Mouse (Mus musculus): Measurements from ENCODE around the gene Lap3. TPM values are rescaled to one million over a fixed set of nuclear protein-coding genes. Genes with fewer than 3 reads are reported as not detected.

Lap3 gene
- total RNA-seq (2021), result 10 to 100 TPM; 40.0 to 41.9 TPM
- long read RNA-seq, experiment 1, transcript Lap3-201 (13 exons, 2,267 nt), result major isoform, 33 of 41 reads
- long read RNA-seq, experiment 1, partial matches to known transcripts, result 6 of 41 reads
- long read RNA-seq, experiment 1, other reads (novel, unspliced or antisense), result 2 of 41 reads
- long read RNA-seq, experiment 2, transcript Lap3-201 (13 exons, 2,267 nt), result major isoform, 29 of 45 reads
- long read RNA-seq, experiment 2, partial matches to known transcripts, result 13 of 45 reads
- long read RNA-seq, experiment 2, other reads (novel, unspliced or antisense), result 3 of 45 reads

- intact Hi-C loops (cut with DNase I), result no loop called here
- DNase-seq (ENCODE audit: low spot score in 2 of 2), result peak; percentile 95 to 96
Measured at GRCm38 (mm10) chr5:45493191-45494092, at the start of gene Lap3. Gene Lap3 (plus strand): TSS chr5:45493374.

GRCm38 (mm10) chr5:45444130-45444832 lies 48.9 kb upstream of the Lap3 start:
- intact Hi-C loops (cut with DNase I), result no loop called here
- DNase-seq (ENCODE audit: low spot score in 2 of 2), result no peak

- DNase-seq (ENCODE audit: low spot score in 2 of 2), result no peak
- intact Hi-C loops (cut with DNase I), result no loop called here
Measured at GRCm38 (mm10) chr5:45448676-45449075, 44.5 kb upstream of the Lap3 start.

GRCm38 (mm10) chr5:45449206-45449605 lies 44.0 kb upstream of the Lap3 start:
- no peak for DNase-seq (ENCODE audit: low spot score in 2 of 2)
- intact Hi-C loops (cut with DNase I), result no loop called here

GRCm38 (mm10) chr5:45449831-45450716 lies 43.1 kb upstream of the Lap3 start, which contains the start of gene Qdpr:
Gene Qdpr (minus strand): TSS chr5:45450236.
- intact Hi-C loops (cut with DNase I), result no loop called here
- DNase-seq (ENCODE audit: low spot score in 2 of 2), result peak; percentile 94 to 98

GRCm38 (mm10) chr5:45453451-45453850 lies 39.7 kb upstream of the Lap3 start, which contains the start of gene Clrn2:
Gene Clrn2 (plus strand): TSS chr5:45453751.
- intact Hi-C loops (cut with DNase I), result no loop called here
- no peak for DNase-seq (ENCODE audit: low spot score in 2 of 2)

GRCm38 (mm10) chr5:45454456-45454855 lies 38.7 kb upstream of the Lap3 start:
- intact Hi-C loops (cut with DNase I), result no loop called here

GRCm38 (mm10) chr5:45472880-45473450 lies 20.2 kb upstream of the Lap3 start:
- no peak for DNase-seq (ENCODE audit: low spot score in 2 of 2)
- intact Hi-C loops (cut with DNase I), result loop anchor here (2.0 to 5.0 kb wide), 4 partner anchors 59 to 874 kb away; partner anchors contain the start of genes Lcorl and Ncapg

More at GRCm38 (mm10) chr5:45454456-45454855, 38.7 kb upstream of the Lap3 start:
- DNase-seq (ENCODE audit: low spot score in 2 of 2), result no peak

- no peak for DNase-seq (ENCODE audit: low spot score in 2 of 2)
- intact Hi-C loops (cut with DNase I), result loop anchor here (2.0 to 5.0 kb wide), 4 partner anchors 59 to 874 kb away; partner anchors contain the start of genes Lcorl and Ncapg
Measured at GRCm38 (mm10) chr5:45473521-45473920, 19.7 kb upstream of the Lap3 start.

- intact Hi-C loops (cut with DNase I), result loop anchor here (5.0 kb wide), 3 partner anchors 58 to 873 kb away; partner anchors contain the start of gene Lcorl
Measured at GRCm38 (mm10) chr5:45474215-45474614, 19.0 kb upstream of the Lap3 start.

GRCm38 (mm10) chr5:45474758-45475157 lies 18.4 kb upstream of the Lap3 start:
- DNase-seq (ENCODE audit: low spot score in 2 of 2), result no peak
- intact Hi-C loops (cut with DNase I), result loop anchor here (5.0 kb wide), 3 partner anchors 58 to 873 kb away; partner anchors contain the start of gene Lcorl

More at GRCm38 (mm10) chr5:45474215-45474614, 19.0 kb upstream of the Lap3 start:
- DNase-seq (ENCODE audit: low spot score in 2 of 2), result peak; percentile 79 to 84

GRCm38 (mm10) chr5:45475771-45476170 lies 17.4 kb upstream of the Lap3 start:
- intact Hi-C loops (cut with DNase I), result no loop called here
- no peak for DNase-seq (ENCODE audit: low spot score in 2 of 2)

GRCm38 (mm10) chr5:45476288-45476687 lies 16.9 kb upstream of the Lap3 start:
- intact Hi-C loops (cut with DNase I), result no loop called here
- DNase-seq (ENCODE audit: low spot score in 2 of 2), result peak; percentile 23 to 49

GRCm38 (mm10) chr5:45477601-45478000 lies 15.6 kb upstream of the Lap3 start:
- intact Hi-C loops (cut with DNase I), result no loop called here
- DNase-seq (ENCODE audit: low spot score in 2 of 2), result no peak

- intact Hi-C loops (cut with DNase I), result no loop called here
- no peak for DNase-seq (ENCODE audit: low spot score in 2 of 2)
Measured at GRCm38 (mm10) chr5:45480066-45480465, 13.1 kb upstream of the Lap3 start.

- no peak for DNase-seq (ENCODE audit: low spot score in 2 of 2)
- intact Hi-C loops (cut with DNase I), result no loop called here
Measured at GRCm38 (mm10) chr5:45481125-45481524, 12.0 kb upstream of the Lap3 start.

- no peak for DNase-seq (ENCODE audit: low spot score in 2 of 2)
- intact Hi-C loops (cut with DNase I), result no loop called here
Measured at GRCm38 (mm10) chr5:45482607-45483006, 10.6 kb upstream of the Lap3 start.

GRCm38 (mm10) chr5:45483654-45484053 lies 9.5 kb upstream of the Lap3 start:
- no peak for DNase-seq (ENCODE audit: low spot score in 2 of 2)
- intact Hi-C loops (cut with DNase I), result no loop called here
